Mouse (Mus musculus): Measurements from ENCODE around the gene Traf3.
A peak's percentile ranks its signal among the peaks of the same experiment; 100 is the strongest.

The Traf3 gene

GRCm38 (mm10) chr12:111165146-111165812 is 891 bp upstream of the Traf3 start:
- peak; percentile 81 for DNase-seq (ENCODE audit: low read depth, low spot score)
- Histone ChIP-seq H3K36me3 (ENCODE audit: control insufficient read depth, insufficient read depth, low read length, poor library complexity, severe bottlenecking) (no peaks in the 10 kb centered on the region), H3K27me3 (ENCODE audit: control insufficient read depth, insufficient read depth, low read length, poor library complexity, severe bottlenecking) (no peaks in the 10 kb centered on the region)

DNA sequence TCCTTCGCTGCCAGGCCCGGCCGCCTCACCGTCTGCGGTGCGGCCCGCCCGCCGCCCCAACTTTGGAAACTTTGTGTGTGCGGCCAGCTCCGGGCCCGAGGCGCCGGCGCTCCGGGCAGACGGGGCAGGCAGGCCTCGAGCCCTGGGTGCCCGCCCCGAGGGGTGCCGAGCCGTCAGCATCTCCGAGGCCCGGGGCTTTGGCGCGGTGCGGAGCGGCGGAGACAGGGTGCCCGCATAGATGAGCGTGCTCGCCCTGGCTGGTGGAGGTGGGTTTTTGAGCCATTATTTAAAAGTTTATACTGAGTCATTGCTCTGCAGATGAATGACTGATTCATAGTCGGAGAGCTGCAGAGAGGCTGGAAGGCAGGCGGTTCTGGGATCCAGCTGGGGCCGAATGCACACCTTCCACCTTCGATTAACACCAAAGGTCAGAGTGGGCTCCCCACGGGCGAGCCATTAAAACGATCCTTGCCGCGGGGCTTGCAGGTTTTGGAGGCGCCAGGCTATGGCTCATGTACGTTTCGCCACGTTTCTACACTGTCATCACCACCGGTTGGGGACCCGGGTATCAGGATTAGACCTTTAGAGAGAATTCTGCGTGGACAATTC is 615 bp downstream of the Traf3 start:
- H3K27me3 ChIP-seq (ENCODE audit: control insufficient read depth, insufficient read depth, low read length, poor library complexity, severe bottlenecking), result no peaks in the 10 kb centered on the region
- no peak for DNase-seq (ENCODE audit: low read depth, low spot score)
- no peaks in the 10 kb centered on the region for H3K36me3 ChIP-seq (ENCODE audit: control insufficient read depth, insufficient read depth, low read length, poor library complexity, severe bottlenecking)

DNA sequence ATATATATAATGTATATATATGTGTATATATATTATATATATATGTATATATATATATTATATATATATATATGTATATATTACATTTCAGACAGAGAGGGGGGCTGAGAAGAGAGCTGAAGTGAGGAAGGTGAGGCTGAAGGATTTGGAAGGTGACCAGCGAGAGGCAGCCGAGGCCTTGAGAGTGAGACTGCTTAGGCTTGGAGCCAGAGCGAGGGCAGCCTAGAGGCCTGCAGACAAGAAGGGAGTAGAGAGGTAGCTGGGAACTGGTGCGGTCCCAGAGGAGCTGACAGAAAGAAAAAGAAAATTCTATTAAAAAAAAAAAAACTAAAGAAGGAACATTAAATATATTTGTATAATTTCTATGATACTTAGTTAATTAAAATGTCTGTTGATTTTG is 2.7 kb downstream of the Traf3 start:
- DNase-seq (ENCODE audit: low read depth, low spot score), result no peak
- no peaks in the 10 kb centered on the region; the same call in 1 of the 2 replicates for H3K36me3 ChIP-seq (ENCODE audit: control insufficient read depth, insufficient read depth, low read length, poor library complexity, severe bottlenecking)
- no peaks in the 10 kb centered on the region for H3K27me3 ChIP-seq (ENCODE audit: control insufficient read depth, insufficient read depth, low read length, poor library complexity, severe bottlenecking)

- Histone ChIP-seq H3K36me3 (ENCODE audit: control insufficient read depth, insufficient read depth, low read length, poor library complexity, severe bottlenecking) (peaks cover 7% of the 10 kb centered on the region; the same call in 1 of the 2 replicates), H3K27me3 (ENCODE audit: control insufficient read depth, insufficient read depth, low read length, poor library complexity, severe bottlenecking) (no peaks in the 10 kb centered on the region)
- peak; percentile 56 for DNase-seq (ENCODE audit: low read depth, low spot score)
Measured at GRCm38 (mm10) chr12:111178772-111179171, 12.6 kb downstream of the Traf3 start.

DNA sequence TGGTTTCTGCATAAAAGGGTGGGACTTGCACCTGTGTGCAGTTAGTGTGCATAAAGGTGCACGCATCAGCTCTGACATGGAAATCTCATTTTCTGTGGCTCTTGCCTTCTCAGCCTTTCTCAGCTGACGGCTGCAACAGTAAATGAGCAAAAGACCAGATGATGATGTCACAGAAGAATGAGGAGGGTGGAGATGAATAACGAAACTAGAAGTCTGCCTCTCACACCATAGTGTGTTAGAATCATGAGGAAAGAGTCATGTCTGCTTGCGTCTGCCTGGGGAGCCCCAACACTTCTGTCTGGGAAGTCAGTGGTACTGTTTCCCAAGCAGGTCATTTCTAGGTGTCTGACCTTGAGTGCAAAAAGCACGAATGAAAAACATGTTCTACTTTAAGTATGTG is 15.7 kb downstream of the Traf3 start:
- Histone ChIP-seq H3K27me3 (ENCODE audit: control insufficient read depth, insufficient read depth, low read length, poor library complexity, severe bottlenecking) (no peaks in the 10 kb centered on the region), H3K36me3 (ENCODE audit: control insufficient read depth, insufficient read depth, low read length, poor library complexity, severe bottlenecking) (peaks cover 3% of the 10 kb centered on the region; the same call in 1 of the 2 replicates)
- DNase-seq (ENCODE audit: low read depth, low spot score), result no peak

DNA sequence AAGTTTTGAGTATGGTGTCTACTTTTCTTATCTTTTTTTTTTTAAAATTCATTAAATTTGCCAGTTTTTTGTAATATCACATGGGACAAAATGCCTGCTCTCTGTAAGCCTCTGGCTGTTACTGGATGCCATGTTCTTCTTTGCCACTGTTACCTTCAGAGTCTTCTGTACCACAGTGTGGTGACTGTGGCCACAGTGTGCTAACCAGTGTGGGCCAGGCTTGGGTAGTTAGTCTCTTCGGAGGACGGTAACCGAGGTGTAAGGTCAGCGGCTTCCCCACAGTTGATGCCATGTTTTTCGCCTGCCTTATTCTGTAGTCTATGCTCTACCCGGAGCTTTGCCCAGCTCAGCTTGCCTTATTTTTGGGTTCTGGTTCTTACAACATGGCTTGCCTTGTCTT is 16.2 kb downstream of the Traf3 start:
- H3K27me3 ChIP-seq (ENCODE audit: control insufficient read depth, insufficient read depth, low read length, poor library complexity, severe bottlenecking), result no peaks in the 10 kb centered on the region
- no peak for DNase-seq (ENCODE audit: low read depth, low spot score)
- peaks cover 3% of the 10 kb centered on the region; the same call in 1 of the 2 replicates for H3K36me3 ChIP-seq (ENCODE audit: control insufficient read depth, insufficient read depth, low read length, poor library complexity, severe bottlenecking)

- Histone ChIP-seq H3K36me3 (ENCODE audit: control insufficient read depth, insufficient read depth, low read length, poor library complexity, severe bottlenecking) (peaks cover 3% of the 10 kb centered on the region; the same call in 1 of the 2 replicates), H3K27me3 (ENCODE audit: control insufficient read depth, insufficient read depth, low read length, poor library complexity, severe bottlenecking) (no peaks in the 10 kb centered on the region)
- DNase-seq (ENCODE audit: low read depth, low spot score), result no peak
Measured at GRCm38 (mm10) chr12:111184476-111184875, 18.3 kb downstream of the Traf3 start, which contains the start of gene 4930595D18Rik. Gene 4930595D18Rik, minus strand, starts transcription at chr12:111184491.

DNA sequence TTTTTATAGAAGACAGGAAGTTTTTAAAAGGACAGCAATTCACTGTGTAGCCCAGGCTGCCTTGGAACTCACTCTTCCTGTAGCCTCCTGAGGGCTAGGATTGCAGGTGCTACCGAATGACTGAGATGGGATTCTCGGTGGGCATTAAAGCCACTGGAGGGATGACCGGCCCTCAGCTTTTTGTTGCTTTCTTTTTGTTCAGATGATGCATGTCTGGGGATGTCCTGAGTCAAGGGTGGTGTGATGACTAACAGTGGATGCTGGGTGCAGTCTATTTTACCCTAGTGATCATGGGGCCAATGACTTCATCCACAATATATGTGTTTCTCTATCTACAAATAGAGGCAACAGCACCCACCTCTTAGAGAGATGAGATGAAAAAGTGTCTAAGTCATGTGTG is 20.8 kb downstream of the Traf3 start:
- no peak for DNase-seq (ENCODE audit: low read depth, low spot score)
- peaks cover 8% of the 10 kb centered on the region for H3K36me3 ChIP-seq (ENCODE audit: control insufficient read depth, insufficient read depth, low read length, poor library complexity, severe bottlenecking)
- no peaks in the 10 kb centered on the region for H3K27me3 ChIP-seq (ENCODE audit: control insufficient read depth, insufficient read depth, low read length, poor library complexity, severe bottlenecking)

GRCm38 (mm10) chr12:111188295-111188694 is 22.1 kb downstream of the Traf3 start:
- no peak for DNase-seq (ENCODE audit: low read depth, low spot score)
- Histone ChIP-seq H3K27me3 (ENCODE audit: control insufficient read depth, insufficient read depth, low read length, poor library complexity, severe bottlenecking) (no peaks in the 10 kb centered on the region), H3K36me3 (ENCODE audit: control insufficient read depth, insufficient read depth, low read length, poor library complexity, severe bottlenecking) (peaks cover 8% of the 10 kb centered on the region)

GRCm38 (mm10) chr12:111190355-111190754 is 24.2 kb downstream of the Traf3 start:
- DNase-seq (ENCODE audit: low read depth, low spot score), result no peak
- Histone ChIP-seq H3K27me3 (ENCODE audit: control insufficient read depth, insufficient read depth, low read length, poor library complexity, severe bottlenecking) (no peaks in the 10 kb centered on the region), H3K36me3 (ENCODE audit: control insufficient read depth, insufficient read depth, low read length, poor library complexity, severe bottlenecking) (peaks cover 8% of the 10 kb centered on the region; the same call in 1 of the 2 replicates)

GRCm38 (mm10) chr12:111190891-111191290 is 24.7 kb downstream of the Traf3 start:
- DNase-seq (ENCODE audit: low read depth, low spot score), result no peak
- Histone ChIP-seq H3K36me3 (ENCODE audit: control insufficient read depth, insufficient read depth, low read length, poor library complexity, severe bottlenecking) (peaks cover 8% of the 10 kb centered on the region; the same call in 1 of the 2 replicates), H3K27me3 (ENCODE audit: control insufficient read depth, insufficient read depth, low read length, poor library complexity, severe bottlenecking) (no peaks in the 10 kb centered on the region)

- no peak for DNase-seq (ENCODE audit: low read depth, low spot score)
- H3K27me3 ChIP-seq (ENCODE audit: control insufficient read depth, insufficient read depth, low read length, poor library complexity, severe bottlenecking), result no peaks in the 10 kb centered on the region
- H3K36me3 ChIP-seq (ENCODE audit: control insufficient read depth, insufficient read depth, low read length, poor library complexity, severe bottlenecking), result peaks cover 8% of the 10 kb centered on the region; the same call in 1 of the 2 replicates
Measured at GRCm38 (mm10) chr12:111192777-111193176, 26.6 kb downstream of the Traf3 start.

DNA sequence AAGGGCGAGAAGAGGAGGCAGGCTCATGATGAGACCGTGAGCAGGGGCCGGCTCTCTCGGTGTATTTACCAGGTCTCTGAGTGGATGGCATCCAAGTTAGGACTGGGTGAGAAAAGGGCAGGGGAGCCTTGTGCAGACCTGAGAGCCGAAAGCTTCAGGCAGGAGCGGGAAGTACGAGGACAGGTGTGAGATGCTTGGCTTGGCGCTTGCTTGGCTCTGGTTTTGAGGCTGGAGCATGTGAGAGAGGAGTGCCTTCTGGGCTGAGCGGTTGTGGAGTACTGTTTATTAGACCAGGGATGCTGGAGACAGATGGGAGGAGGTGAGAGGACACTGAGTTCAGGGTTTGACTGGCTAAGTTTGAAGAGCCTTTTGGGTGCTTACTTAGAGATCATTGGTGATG is 27.2 kb downstream of the Traf3 start:
- DNase-seq (ENCODE audit: low read depth, low spot score), result no peak
- peaks cover 8% of the 10 kb centered on the region; the same call in 1 of the 2 replicates for H3K36me3 ChIP-seq (ENCODE audit: control insufficient read depth, insufficient read depth, low read length, poor library complexity, severe bottlenecking)
- H3K27me3 ChIP-seq (ENCODE audit: control insufficient read depth, insufficient read depth, low read length, poor library complexity, severe bottlenecking), result no peaks in the 10 kb centered on the region

DNA sequence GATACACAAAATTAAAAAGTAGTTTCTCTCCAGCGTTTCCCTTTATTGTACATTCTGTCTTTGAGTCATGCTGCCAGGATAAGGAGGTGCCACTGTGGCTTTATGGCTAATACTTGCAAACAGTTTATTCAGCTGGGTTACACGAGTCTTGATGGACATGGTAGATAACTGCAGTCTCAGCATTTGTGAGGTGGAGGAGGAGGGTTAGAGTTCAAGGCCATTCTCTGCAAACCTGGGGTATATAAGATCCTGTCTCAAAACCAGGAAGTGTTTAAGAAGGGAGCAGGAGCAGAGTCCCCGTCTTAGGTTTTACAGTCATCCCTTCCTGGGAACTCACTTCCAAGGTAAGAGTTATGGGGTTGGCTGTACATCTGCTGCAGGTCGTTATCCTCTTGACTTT is 30.4 kb downstream of the Traf3 start:
- Histone ChIP-seq H3K36me3 (ENCODE audit: control insufficient read depth, insufficient read depth, low read length, poor library complexity, severe bottlenecking) (peaks cover 3% of the 10 kb centered on the region), H3K27me3 (ENCODE audit: control insufficient read depth, insufficient read depth, low read length, poor library complexity, severe bottlenecking) (no peaks in the 10 kb centered on the region)
- no peak for DNase-seq (ENCODE audit: low read depth, low spot score)

DNA sequence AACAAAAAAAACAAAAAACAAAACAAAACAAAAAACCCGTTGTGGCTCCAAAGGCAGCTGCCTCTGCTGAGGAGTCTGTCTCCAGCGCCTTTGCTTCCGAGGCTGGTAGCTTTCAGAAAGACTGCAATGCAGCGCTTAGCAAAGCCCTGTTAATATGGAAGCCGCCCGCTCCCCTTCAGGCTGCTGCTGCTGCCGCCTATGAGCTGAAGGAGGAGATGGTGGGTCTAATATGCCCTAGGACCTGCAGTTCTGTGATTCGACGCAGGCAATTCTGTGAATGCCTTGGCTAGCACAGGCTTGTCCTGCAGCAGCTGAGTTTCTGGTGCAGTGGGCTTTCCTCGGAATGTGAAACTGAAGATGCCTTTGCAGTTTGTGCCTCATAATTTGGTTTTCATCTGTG is 36.9 kb downstream of the Traf3 start:
- Histone ChIP-seq H3K27me3 (ENCODE audit: control insufficient read depth, insufficient read depth, low read length, poor library complexity, severe bottlenecking) (no peaks in the 10 kb centered on the region), H3K36me3 (ENCODE audit: control insufficient read depth, insufficient read depth, low read length, poor library complexity, severe bottlenecking) (no peaks in the 10 kb centered on the region; the same call in 1 of the 2 replicates)
- DNase-seq (ENCODE audit: low read depth, low spot score), result no peak

Data from splenic B cell, adult 2 months (primary cell).